Mouse (Mus musculus) c-Kit-positive CD71-negative TER-119-negative erythroid progenitor cells, embryonic 14.5 days (primary cell): ENCODE data around the gene Lime1.

Experiments used
- DNase-seq: peaks from one replicate; pipeline ENCODE4 v3.0.0-alpha.2; 2013; ENCODE audit warnings: low read depth

Lime1 gene

DNA sequence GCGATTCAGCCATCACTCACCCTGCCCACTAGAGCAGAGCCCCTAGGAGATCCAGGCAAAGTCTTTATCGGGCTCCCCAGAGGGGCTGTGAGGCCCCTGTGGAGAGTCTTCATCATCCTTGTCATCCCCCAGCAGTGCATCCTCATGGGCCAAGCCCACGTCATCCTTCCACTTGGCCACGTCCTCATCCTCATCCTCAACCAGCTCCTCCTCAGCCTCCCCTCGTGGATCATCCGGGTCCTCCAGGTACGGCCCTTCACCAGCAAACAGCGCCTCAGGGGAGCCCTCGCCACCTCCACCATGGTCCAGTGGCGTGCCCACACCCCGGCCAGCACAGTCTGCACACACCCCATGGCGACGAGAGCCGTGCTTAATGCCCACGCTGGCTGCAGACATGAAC is 11.1 kb downstream of the Lime1 start:
- no peak for DNase-seq

DNA sequence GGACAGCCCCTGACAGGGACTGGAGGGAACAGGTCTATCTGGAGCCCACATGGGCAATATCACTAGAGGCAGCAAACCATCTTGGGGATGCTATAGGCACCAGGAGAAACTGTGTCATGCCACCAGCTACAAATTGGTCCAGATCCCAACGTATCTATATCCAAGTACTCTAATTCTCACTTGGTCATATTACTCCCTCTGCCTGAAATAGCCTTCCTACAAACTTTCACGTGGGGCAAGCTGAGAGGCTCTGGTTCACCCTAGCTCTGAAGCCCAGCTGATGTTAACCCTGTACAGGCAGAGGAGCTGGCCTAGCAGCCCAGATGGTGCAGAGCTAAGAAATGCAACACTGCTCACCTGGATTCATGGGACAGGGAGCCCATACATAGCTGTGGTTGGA is 11.7 kb downstream of the Lime1 start:
- no peak for DNase-seq

DNA sequence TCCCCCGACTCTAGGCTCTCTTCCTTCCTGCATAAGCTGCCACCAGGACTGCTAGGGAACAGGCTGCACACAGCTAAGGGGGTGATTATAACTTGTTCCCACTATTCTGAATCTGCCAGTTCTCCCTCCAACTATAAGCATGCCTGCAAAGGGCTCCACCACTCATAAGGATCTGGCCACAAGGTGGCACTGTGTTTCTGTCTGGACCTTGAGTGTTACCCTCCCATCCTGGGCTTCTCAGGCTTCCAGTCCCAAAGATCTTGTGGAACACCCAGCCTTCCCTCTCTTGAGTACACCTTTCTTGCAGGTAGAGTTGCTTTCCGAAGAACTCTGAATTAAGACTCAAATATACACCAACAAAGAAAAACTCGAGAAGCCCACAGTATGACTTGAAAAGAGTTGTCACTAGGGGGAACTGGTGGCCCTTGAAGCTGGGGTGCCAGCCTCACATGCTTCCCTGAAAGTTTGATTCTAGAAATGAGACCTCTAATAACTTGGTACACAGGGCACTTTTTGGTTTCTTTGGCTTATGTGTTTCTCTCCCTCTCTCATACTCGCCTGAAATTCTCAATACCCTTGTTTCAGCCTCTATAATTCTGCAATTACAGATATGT is 12.8 kb downstream of the Lime1 start:
- DNase-seq = peak; percentile 88

DNA sequence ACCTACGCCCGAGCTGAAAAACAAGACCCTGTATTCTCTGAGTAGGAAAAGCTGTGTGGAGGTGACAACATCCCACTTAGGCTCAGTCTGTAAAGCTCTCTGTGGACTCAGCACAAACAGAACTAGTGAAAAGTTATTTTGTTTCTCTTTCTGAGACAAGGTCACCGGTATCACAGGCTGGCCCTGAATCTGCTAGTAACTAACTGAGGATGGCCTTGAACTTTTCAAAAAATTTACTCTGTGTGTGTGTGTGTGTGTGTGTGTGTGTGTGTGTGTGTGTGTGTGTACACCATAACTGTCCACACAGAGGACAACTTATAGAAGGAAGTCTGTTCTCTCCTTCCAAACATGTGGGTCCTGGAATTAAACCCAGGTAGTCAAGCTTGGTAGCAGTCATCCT is 14.2 kb downstream of the Lime1 start:
- no peak for DNase-seq

DNA sequence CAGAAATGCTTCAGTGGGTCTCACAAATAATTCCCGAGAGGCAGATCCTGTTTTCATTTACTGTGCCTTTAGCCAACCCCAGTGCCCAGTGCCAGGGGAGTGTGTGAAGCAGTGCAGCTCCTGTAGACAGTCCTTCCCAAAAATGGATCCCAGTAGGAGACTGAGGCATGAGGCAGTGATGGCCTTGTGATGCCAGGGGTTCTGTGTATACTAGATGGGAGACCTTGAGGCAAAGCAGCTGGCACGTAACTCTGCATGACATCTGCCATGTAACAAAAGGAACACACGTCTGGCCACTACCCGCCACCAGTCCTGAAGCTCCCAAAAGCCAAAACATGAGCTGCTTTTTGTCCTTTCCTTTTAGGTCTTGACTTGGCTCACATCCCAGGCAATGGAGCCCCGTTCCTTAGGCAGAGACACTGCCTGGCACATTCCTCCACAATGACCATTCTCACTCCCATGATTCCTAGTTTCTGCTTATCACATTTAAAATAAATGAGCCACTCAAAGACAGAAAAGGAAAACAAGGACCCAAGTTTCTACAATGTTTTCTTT is 17.4 kb downstream of the Lime1 start:
- DNase-seq = no peak

DNA sequence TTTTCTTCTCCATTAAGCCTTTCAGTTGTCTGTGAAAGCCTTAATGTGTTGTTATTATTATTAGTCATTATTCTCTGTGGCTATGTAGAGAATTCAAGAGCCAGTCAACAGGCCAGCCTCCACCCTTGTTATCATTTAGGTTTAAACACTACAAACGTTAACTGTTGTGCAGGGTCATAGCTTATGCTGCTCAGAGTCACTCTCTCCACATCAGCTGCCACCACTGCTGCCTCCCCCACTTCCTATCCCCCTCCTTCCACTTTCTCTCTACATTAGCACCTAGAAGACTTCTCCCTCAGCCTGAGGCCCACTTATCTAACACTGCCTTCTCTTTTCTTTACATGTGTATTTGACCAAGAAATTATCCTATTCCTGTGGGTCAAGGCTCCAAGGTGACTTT is 21.6 kb downstream of the Lime1 start:
- no peak for DNase-seq

DNA sequence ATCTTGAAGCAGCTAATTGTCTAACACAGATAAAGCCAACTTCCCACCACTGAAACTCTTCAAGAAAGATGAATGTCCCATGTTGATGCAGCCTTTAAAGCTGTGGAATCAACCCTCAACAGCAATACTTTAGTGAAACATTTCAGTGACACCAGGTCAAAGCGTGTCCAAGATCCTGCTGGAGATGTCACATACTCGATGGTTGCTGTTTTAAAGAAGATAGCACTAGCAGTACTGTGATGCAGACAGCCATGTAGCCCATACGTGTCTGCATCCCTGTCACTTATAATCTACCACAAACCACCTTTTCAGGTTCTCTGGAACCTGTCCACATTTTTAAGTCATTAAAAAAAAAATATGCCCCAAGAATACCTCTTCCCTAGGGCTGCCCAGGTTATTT is 23.8 kb downstream of the Lime1 start:
- no peak for DNase-seq

DNA sequence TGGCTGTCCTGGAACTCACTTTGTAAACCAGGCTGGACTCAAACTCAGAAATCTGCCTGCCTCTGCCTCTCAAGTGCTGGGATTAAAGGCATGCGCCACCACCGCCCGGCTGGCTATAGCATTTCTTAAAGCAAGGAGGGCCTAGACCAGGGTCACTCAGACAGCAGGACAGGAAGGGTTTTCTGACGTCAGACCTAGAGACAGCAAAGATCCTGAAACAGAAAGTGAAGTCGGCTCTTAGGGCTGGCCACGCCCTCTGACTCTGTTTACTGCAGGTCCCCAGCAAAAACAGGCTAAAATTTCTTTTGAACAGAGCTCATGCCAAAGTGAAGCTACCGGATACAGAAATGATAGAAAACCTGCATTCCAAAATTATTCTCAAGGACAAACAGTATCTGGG is 29.8 kb downstream of the Lime1 start:
- no peak for DNase-seq

DNA sequence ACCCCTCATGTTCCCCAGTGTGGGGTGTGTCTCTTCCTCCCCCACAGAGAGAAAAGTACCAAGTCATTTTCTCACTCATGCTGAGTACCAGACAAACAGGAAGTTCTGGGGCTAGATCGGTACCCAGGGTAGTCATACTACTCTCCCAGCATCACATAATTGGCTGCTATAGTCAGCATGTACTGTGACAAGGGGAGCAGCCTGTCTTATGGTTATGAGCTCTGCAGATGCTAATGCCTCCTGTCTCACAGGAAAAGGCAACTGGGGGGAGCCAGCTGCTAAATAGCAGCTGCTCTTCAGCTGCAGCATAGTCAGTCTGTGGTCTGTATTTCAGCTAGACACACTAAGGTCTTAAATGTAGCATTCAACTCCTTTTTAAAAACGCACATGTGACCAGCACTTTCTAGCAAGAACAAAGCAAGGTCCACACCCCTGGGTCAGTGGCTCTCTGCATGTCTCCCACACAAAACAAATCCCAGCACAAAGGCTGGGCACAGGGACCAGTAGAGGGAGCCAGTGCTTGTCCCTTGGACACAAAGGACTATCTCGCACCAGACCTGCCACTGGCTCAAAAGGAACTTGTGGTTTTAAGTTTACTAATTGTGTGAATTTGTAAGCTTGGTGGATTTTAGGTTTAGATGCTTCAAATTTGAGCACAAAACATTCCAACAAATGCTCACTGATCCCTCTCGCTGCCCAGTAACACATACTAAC is 31.0 kb downstream of the Lime1 start:
- peak; percentile 65 for DNase-seq

DNA sequence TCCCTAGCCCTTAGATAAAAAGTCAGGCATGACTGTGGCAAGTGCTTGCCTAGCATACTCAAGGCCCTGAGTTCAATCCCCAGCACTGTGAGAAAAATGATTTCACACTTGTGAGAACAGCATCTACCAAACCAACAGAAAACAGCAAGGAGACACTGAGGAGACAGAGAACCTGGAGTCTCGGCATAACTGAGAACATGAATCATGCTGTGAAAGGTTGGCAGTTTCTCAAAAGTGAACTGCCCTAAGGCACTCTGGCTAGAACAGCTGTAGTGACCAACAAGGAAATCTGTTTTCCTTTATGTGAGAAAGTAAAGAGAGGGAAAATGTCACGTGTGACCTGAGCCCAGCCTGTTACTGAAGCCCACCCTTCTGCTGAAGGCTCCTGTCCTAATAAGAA is 33.3 kb downstream of the Lime1 start:
- DNase-seq = no peak

DNA sequence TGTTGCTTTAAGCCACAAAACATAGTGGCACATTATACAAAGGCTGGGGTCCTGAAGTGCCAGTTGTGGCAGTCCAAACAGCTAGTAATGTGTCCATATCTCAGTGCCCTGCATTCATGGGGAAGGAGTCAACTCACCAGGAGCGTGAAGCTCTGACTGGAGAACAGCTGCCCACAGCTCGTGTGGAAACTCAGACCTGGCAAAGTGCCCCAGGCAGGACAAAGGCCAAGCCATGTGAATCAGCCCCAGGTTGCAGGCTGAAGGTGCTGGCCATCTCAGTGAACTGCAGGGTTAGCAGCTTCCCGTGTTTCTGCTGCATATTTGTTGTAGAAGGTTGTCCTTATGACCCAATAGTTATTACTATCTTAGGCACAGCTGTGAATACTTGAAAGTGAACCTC is 36.1 kb downstream of the Lime1 start:
- no peak for DNase-seq

DNA sequence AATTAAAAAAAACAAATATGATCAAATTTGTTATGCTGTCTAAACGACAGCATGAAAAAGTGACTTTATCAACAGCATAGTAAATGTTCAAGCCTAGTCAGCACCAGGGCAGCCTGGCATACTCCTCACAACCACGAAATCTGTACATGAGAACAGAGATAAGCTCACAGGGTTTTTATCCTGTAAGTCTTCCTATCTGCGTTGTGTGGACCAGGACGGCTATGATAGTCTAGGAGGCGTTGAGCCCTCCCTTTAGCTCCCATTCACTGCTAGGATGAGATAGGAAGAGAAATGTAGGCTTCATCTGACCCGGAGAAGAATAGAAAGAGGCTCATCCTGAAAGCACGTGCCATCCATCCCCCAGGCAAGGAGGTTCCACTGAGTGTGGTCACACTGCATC is 39.5 kb downstream of the Lime1 start:
- no peak for DNase-seq

DNA sequence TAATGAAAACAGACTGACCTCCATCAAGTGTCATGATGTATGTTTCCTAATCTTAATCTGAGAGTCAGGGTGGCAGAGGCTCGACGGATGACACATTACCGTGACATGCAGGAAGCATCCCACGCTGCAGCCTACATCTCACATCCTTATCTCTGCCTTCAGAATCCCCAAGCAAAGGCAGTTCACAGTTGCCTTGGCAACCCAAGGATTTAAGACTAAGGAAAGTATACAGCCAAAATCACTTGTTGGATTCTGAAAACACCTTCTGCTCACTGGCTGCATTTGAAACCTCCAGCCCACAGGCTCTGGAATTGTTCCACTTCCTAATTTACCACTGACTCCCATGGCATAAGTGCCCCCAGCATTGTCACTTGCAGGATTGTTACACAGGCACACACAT is 40.5 kb downstream of the Lime1 start:
- DNase-seq = no peak

DNA sequence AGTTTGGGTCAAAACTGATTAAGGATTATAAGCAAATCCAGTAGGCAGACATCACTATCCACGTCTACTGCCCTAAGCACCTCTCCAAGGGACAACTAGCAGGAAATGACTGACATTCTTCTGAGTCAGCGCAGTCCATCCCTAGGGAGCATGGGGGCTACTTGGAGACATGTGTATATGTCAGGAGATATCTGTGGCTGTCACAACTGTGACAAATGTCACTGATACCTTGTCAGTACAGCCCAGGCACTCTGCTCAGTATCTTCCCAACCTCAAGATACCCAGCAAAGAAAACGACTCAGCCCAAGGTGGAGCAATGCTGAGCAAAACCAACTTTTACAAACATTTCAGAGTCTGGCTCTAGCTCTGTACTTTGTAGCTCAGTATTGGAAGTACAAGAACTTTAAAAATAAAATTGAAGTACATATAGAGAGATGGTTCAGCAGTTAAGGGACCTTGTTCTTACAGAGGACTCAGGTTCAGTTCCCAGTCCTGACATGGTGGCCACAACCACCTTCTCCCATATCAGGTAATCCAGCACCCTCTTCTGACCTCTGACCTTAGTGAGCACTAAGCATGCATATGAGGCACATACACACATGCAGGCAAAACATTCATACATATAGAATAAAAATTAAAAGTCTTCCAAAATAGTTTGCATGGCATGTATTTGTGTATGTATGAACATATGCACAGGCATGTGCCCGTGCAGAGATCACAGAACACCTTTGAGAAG is 41.2 kb downstream of the Lime1 start:
- no peak for DNase-seq

DNA sequence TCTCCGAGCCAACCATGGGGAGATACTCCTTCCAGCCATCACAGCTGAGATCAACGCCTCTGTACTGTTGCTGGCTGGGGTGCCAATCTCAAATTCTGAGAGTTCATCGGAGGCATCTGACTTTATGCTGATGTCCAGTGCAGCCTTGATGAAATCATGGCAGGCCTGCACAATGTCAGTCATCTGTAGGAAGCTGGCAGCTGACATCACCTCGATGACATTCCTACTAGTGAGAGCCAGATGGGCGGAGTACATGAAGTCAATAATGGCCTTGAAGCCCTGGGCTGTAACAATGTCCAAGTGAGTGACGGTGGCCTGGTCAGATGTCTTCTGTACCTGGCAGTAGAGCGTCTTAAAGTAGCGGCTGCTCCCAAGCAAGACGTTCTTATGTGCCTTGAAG is 44.0 kb downstream of the Lime1 start:
- DNase-seq = no peak
